Mouse (Mus musculus) neural tube, embryonic 11.5 days (tissue): ENCODE results near the gene Upf1. TPM values are rescaled to one million over a fixed set of nuclear protein-coding genes. Genes with fewer than 3 reads are reported as not detected.

Source experiments
- ATAC-seq: fragments of 200-750 bp; cut with Nextera tagmentation; 2 replicates; pipeline ENCODE4 v1.8.0; 2017; ENCODE audit warnings: moderate number of reproducible peaks, mild to moderate bottlenecking, moderate TSS enrichment, moderate library complexity; ENCODE audit not compliant: insufficient read depth, low FRiP score, low TSS enrichment
- DNase-seq: peaks from one replicate; pipeline ENCODE4 v3.0.0-alpha.2; 2015; ENCODE audit warnings: low spot score
- H3K27ac ChIP-seq: fragments of 300-500 bp; sonication (generic); 2 replicates; pipeline ENCODE4 v1.5.1; 2014; ENCODE audit warnings: low read depth, mild to moderate bottlenecking, low read length
- H3K27me3 ChIP-seq: fragments of 300-500 bp; sonication (generic); 2 replicates; pipeline ENCODE4 v1.6.1; 2014; ENCODE audit warnings: mild to moderate bottlenecking, low read length, mixed read lengths; ENCODE audit not compliant: control insufficient read depth, insufficient read depth
- H3K36me3 ChIP-seq: fragments of 300-500 bp; sonication (generic); 2 replicates; pipeline ENCODE4 v1.6.1; 2014; ENCODE audit warnings: mild to moderate bottlenecking, low read length, moderate library complexity, mixed read lengths; ENCODE audit not compliant: control insufficient read depth, insufficient read depth
- H3K4me1 ChIP-seq: fragments of 300-500 bp; sonication (generic); 2 replicates; pipeline ENCODE4 v1.6.1; 2014; ENCODE audit warnings: low read length, mixed read lengths; ENCODE audit not compliant: control insufficient read depth, insufficient read depth
- H3K4me2 ChIP-seq: fragments of 300-500 bp; sonication (generic); 2 replicates; pipeline ENCODE4 v1.6.1; 2014; ENCODE audit warnings: low read depth, mild to moderate bottlenecking, moderate library complexity
- H3K4me3 ChIP-seq: fragments of 300-500 bp; sonication (generic); 2 replicates; pipeline ENCODE4 v1.5.1; 2014; ENCODE audit warnings: low read depth, low read length
- H3K9ac ChIP-seq: fragments of 300-500 bp; sonication (generic); 2 replicates; pipeline ENCODE4 v1.6.1; 2014; ENCODE audit warnings: mild to moderate bottlenecking, low read length
- H3K9me3 ChIP-seq: fragments of 300-500 bp; sonication (generic); 2 replicates; pipeline ENCODE4 v1.6.1; 2016; ENCODE audit warnings: low read length; ENCODE audit not compliant: control insufficient read depth
- WGBS: fragments of 180-500 bp; shearing (Covaris S2); extraction: QIAGEN DNeasy Blood & Tissue Kit; methylation state at CpG from one replicate; pipeline ENCODE4 v1.1.7; 2014; 5-methylcytosine and 5-hydroxymethylcytosine counted together
- polyA plus RNA-seq: library from polyadenylated mRNA; unstranded; fragments of >200 nt; fragmentation: Nextera tagmentation; extraction: Ambion mirVana; gene quantifications from 2 replicates; pipeline ENCODE4 v1.2.1, GENCODE M21; 2014

Gene Upf1
- polyA plus RNA-seq, 1 experiment from 2014 or later = 24.0 TPM

DNA sequence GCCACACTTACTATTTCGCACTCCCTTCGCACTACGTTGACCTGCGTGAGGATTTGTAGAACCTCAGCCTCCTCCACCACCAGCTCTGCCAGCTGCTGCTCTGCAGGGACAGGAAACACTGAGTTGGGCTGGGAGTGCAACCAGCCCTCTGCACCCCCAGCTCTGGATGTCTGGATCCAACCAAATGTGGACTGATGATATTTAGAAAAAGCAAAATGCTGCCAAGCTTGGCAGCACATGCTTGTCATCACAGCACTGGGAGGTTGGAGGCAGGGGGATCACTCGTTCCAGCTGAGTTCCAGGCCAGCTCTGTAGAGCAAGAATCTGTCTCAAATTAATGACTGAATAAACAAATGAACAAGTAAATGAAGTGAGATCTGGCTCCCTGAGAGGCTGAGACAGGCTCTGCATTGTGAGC is 59.1 kb downstream of the Upf1 start:
- H3K36me3 ChIP-seq = peaks cover 37% of the 10 kb centered on the region
- WGBS = 75% methylated on average over 5 of the region's 5 CpGs
- H3K4me3 ChIP-seq = no peak overlapping the region
- H3K4me2 ChIP-seq = no peak overlapping the region
- no peaks in the 10 kb centered on the region for H3K9me3 ChIP-seq
- no peak for ATAC-seq
- H3K27me3 ChIP-seq = no peaks in the 10 kb centered on the region
- no peak for DNase-seq
- no peaks in the 10 kb centered on the region for H3K4me1 ChIP-seq
- H3K9ac ChIP-seq = no peak overlapping the region
- H3K27ac ChIP-seq = no peak overlapping the region

- WGBS = 90% methylated on average over 8 of the region's 8 CpGs
- DNase-seq (no peak), ATAC-seq (no peak)
- H3K9me3 ChIP-seq = no peaks in the 10 kb centered on the region; the same call in 1 of the 2 replicates
- no peak overlapping the region for H3K4me3 ChIP-seq
- H3K9ac ChIP-seq = no peak overlapping the region
- H3K4me1 ChIP-seq = 0 out of 2 replicates have a peak, but pooled peaks cover 4% of the 10 kb centered on the region
- no peak overlapping the region for H3K27ac ChIP-seq
- no peaks in the 10 kb centered on the region for H3K27me3 ChIP-seq
- H3K4me2 ChIP-seq = no peak overlapping the region
- H3K36me3 ChIP-seq = peaks cover 43% of the 10 kb centered on the region
Measured at GRCm38 (mm10) chr8:70286737-70287136, 66.3 kb downstream of the Upf1 start.

GRCm38 (mm10) chr8:70285304-70285703 is 67.8 kb downstream of the Upf1 start:
- Histone ChIP-seq H3K36me3 (peaks cover 33% of the 10 kb centered on the region), H3K9ac (no peak overlapping the region), H3K4me3 (no peak overlapping the region), H3K27me3 (no peaks in the 10 kb centered on the region), H3K4me2 (no peak overlapping the region), H3K27ac (no peak overlapping the region), H3K4me1 (0 out of 2 replicates have a peak, but pooled peaks cover 4% of the 10 kb centered on the region), H3K9me3 (no peaks in the 10 kb centered on the region; the same call in 1 of the 2 replicates)
- ATAC-seq (no peak), DNase-seq (no peak)
- WGBS = 97% methylated on average over 15 of the region's 15 CpGs

GRCm38 (mm10) chr8:70284421-70284820 is 68.7 kb downstream of the Upf1 start:
- ATAC-seq (no peak), DNase-seq (no peak)
- Histone ChIP-seq H3K4me1 (0 out of 2 replicates have a peak, but pooled peaks cover 4% of the 10 kb centered on the region), H3K9ac (no peak overlapping the region), H3K27me3 (no peaks in the 10 kb centered on the region), H3K4me3 (peak overlapping the region; percentile 93), H3K9me3 (no peaks in the 10 kb centered on the region; the same call in 1 of the 2 replicates), H3K36me3 (peaks cover 28% of the 10 kb centered on the region), H3K4me2 (peak overlapping the region; percentile 75), H3K27ac (no peak overlapping the region)
- WGBS = 81% methylated on average over 5 of the region's 5 CpGs

- peak overlapping the region; percentile 70 for H3K27ac ChIP-seq
- 0 out of 2 replicates have a peak, but pooled peaks cover 4% of the 10 kb centered on the region for H3K4me1 ChIP-seq
- DNase-seq (peak; percentile 46), ATAC-seq (peak; percentile 62)
- no peaks in the 10 kb centered on the region; the same call in 1 of the 2 replicates for H3K9me3 ChIP-seq
- peak overlapping the region; percentile 93 for H3K4me3 ChIP-seq
- peaks cover 27% of the 10 kb centered on the region for H3K36me3 ChIP-seq
- WGBS = under 1% methylated on average over 54 of the region's 55 CpGs
- peak overlapping the region; percentile 98 for H3K9ac ChIP-seq
- peak overlapping the region; percentile 75 for H3K4me2 ChIP-seq
- no peaks in the 10 kb centered on the region for H3K27me3 ChIP-seq
Measured at GRCm38 (mm10) chr8:70283136-70284077, 69.7 kb downstream of the Upf1 start.

GRCm38 (mm10) chr8:70282603-70283135 is 70.4 kb downstream of the Upf1 start, which contains the start of gene Homer3:
Homer3 (plus strand) TSS chr8:70282827.
- Histone ChIP-seq H3K4me1 (0 out of 2 replicates have a peak, but pooled peaks cover 4% of the 10 kb centered on the region), H3K9ac (peak within 1 kb of the TSS; percentile 98), H3K9me3 (no peaks in the 10 kb centered on the region; the same call in 1 of the 2 replicates), H3K36me3 (peaks cover 27% of the 10 kb centered on the region), H3K27ac (peak within 1 kb of the TSS; percentile 70), H3K4me2 (peak within 1 kb of the TSS; percentile 75), H3K27me3 (no peaks in the 10 kb centered on the region), H3K4me3 (peak within 1 kb of the TSS; percentile 93)
- DNase-seq (peak; percentile 93), ATAC-seq (peak; percentile 86)
- 1% methylated on average over 32 of the region's 36 CpGs for WGBS

Other genes starting within 250 kb of the Upf1 start
- 55.8 and 59.7 TPM in 2 replicates for gene Ncan, start 232.4 kb downstream of the Upf1 start, polyA plus RNA-seq
- gene Nr2c2ap, start 221.9 kb downstream of the Upf1 start, polyA plus RNA-seq = 18.9 and 20.6 TPM in 2 replicates
- gene Rfxank, start 214.1 kb downstream of the Upf1 start, polyA plus RNA-seq = 13.0 and 13.3 TPM in 2 replicates
- 52.1 and 52.2 TPM in 2 replicates for gene Borcs8, start 213.8 kb downstream of the Upf1 start, polyA plus RNA-seq
- gene Mef2b, start 213.6 kb downstream of the Upf1 start, polyA plus RNA-seq = 0.39 and 0.58 TPM in 2 replicates
- 36.4 and 36.8 TPM in 2 replicates for gene Tmem161a, start 180.9 kb downstream of the Upf1 start, polyA plus RNA-seq
- gene Slc25a42, start 141.0 kb downstream of the Upf1 start, polyA plus RNA-seq = 2.4 TPM in 2 replicates
- 48.3 and 50.6 TPM in 2 replicates for gene Sugp2, start 119.1 kb downstream of the Upf1 start, polyA plus RNA-seq
- gene Armc6, start 118.8 kb downstream of the Upf1 start, polyA plus RNA-seq = 37.9 and 43.2 TPM in 2 replicates
- gene Homer3, start 70.5 kb downstream of the Upf1 start, polyA plus RNA-seq = 77.7 and 80.4 TPM in 2 replicates
- 51.4 and 55.2 TPM in 2 replicates for gene Ddx49, start 50.8 kb downstream of the Upf1 start, polyA plus RNA-seq
- 272 and 283 TPM in 2 replicates for gene Cope, start 50.8 kb downstream of the Upf1 start, polyA plus RNA-seq
- gene Cers1, start 37.5 kb downstream of the Upf1 start, polyA plus RNA-seq = 6.8 and 6.9 TPM in 2 replicates
- 0.93 and 1.5 TPM in 2 replicates for gene Gdf1, start 23.5 kb downstream of the Upf1 start, polyA plus RNA-seq
- 0.16 and 0.32 TPM in 2 replicates for gene Comp, start 20.3 kb upstream of the Upf1 start, polyA plus RNA-seq
- 16.1 and 17.9 TPM in 2 replicates for gene Crtc1, start 86.3 kb upstream of the Upf1 start, polyA plus RNA-seq
- 14.6 and 17.0 TPM in 2 replicates for gene Klhl26, start 123.7 kb upstream of the Upf1 start, polyA plus RNA-seq
- gene Tmem59l, start 134.1 kb upstream of the Upf1 start, polyA plus RNA-seq = 19.3 and 20.7 TPM in 2 replicates
- 3.4 and 3.7 TPM in 2 replicates for gene Crlf1, start 139.9 kb upstream of the Upf1 start, polyA plus RNA-seq
- gene Rex1bd, start 153.5 kb upstream of the Upf1 start, polyA plus RNA-seq = 118 and 132 TPM in 2 replicates
- 809 and 814 TPM in 2 replicates for gene Uba52, start 157.5 kb upstream of the Upf1 start, polyA plus RNA-seq
- gene Fkbp8, start 174.4 kb upstream of the Upf1 start, polyA plus RNA-seq = 243 and 252 TPM in 2 replicates
- 49.8 and 53.8 TPM in 2 replicates for gene Kxd1, start 174.7 kb upstream of the Upf1 start, polyA plus RNA-seq
- gene Ell, start 186.2 kb upstream of the Upf1 start, polyA plus RNA-seq = 18.8 and 22.2 TPM in 2 replicates
- gene Isyna1, start 241.1 kb upstream of the Upf1 start, polyA plus RNA-seq = 87.9 and 90.7 TPM in 2 replicates